Mouse (Mus musculus): ENCODE results near the gene Fam124a. TPM values are rescaled to one million over a fixed set of nuclear protein-coding genes. Genes with fewer than 3 reads are reported as not detected.
"Not testable (repeated sequence)": the region's sequence is repeated elsewhere in the genome, so short reads cannot be mapped to it uniquely, and the experiment has no call there.

The Fam124a gene
- polyA plus RNA-seq, 2 experiments, result 1.9 to 3.5 TPM

DNA sequence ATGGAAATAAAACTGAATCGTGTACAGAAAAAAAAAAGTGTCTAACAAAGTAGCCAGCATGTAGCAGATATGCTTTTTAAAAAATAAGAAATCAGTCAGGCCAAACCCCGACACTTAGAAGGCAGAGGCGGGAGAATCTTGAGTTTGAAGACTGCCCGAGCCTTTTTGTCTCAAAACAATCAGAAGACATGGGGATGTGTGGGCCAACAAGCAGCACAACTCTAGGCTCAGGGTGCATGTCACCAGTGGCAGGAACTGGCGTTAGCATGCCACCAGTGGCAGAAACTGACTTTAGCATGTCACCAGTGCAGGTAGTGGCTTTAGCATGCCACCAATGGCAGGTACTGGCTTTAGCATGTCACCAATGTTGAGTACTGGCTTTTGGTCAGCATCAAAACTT lies 84.0 kb downstream of the Fam124a start:
- TF ChIP-seq POLR2A (IDR thresholded peaks at IDR 0.05; ENCODE audit: borderline replicate concordance, extremely low read depth, insufficient read depth, insufficient read length), result no peak
- H3K36me3 ChIP-seq (ENCODE audit: control insufficient read depth, insufficient read depth, low read length), result no peaks in the 10 kb centered on the region
- no peak for DNase-seq (ENCODE audit: low spot score)
- H3K27me3 ChIP-seq (ENCODE audit: control insufficient read depth, insufficient read depth, low read length), result no peaks in the 10 kb centered on the region
- no peak overlapping the region for H3K27ac ChIP-seq (replicated peaks; ENCODE audit: low read depth, low read length)
- ATAC-seq (ENCODE audit: low FRiP score, low read depth), result no peak
- no peaks in the 10 kb centered on the region for H3K9me3 ChIP-seq (ENCODE audit: control insufficient read depth, low read length)
- H3K4me1 ChIP-seq (ENCODE audit: control insufficient read depth, insufficient read depth, low read length), result no peaks in the 10 kb centered on the region
- H3K9ac ChIP-seq (ENCODE audit: low read depth, low read length, severe bottlenecking), result no peak overlapping the region
- H3K4me3 ChIP-seq (replicated peaks; ENCODE audit: low read length), result no peak overlapping the region
- WGBS, result 89% methylated on average over 5 of the region's 5 CpGs
- H3K4me2 ChIP-seq (replicated peaks; ENCODE audit: low read depth, low read length, severe bottlenecking), result no peak overlapping the region

DNA sequence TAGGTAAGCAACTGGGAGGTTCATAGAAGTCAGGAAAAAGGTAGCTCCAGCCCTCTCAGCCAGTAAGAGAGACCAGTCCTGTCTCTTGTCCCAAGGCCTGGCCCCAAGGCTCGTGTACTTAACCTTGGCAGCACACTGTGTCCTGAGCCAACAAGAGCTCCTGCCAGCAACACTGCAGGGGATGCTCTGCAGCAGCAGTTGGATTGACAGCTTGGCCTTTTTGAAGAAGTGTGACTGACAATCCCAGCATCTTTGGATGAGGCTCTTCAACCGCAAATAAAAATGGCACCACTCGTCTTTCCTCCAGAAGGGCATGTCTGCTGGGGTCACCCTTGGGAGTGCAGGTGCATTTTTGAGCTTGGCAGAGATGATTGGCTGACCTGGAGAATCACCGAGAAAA lies 84.9 kb downstream of the Fam124a start:
- Histone ChIP-seq H3K9me3 (ENCODE audit: control insufficient read depth, low read length) (no peaks in the 10 kb centered on the region), H3K27ac (replicated peaks; ENCODE audit: low read depth, low read length) (no peak overlapping the region), H3K9ac (ENCODE audit: low read depth, low read length, severe bottlenecking) (no peak overlapping the region), H3K4me2 (replicated peaks; ENCODE audit: low read depth, low read length, severe bottlenecking) (no peak overlapping the region), H3K4me1 (ENCODE audit: control insufficient read depth, insufficient read depth, low read length) (no peaks in the 10 kb centered on the region), H3K36me3 (ENCODE audit: control insufficient read depth, insufficient read depth, low read length) (no peaks in the 10 kb centered on the region), H3K27me3 (ENCODE audit: control insufficient read depth, insufficient read depth, low read length) (no peaks in the 10 kb centered on the region), H3K4me3 (replicated peaks; ENCODE audit: low read length) (no peak overlapping the region)
- WGBS, result 58% methylated on average over 4 of the region's 4 CpGs
- DNase-seq (ENCODE audit: low spot score) (no peak), ATAC-seq (ENCODE audit: low FRiP score, low read depth) (no peak)
- no peak for TF ChIP-seq POLR2A (IDR thresholded peaks at IDR 0.05; ENCODE audit: borderline replicate concordance, extremely low read depth, insufficient read depth, insufficient read length)

DNA sequence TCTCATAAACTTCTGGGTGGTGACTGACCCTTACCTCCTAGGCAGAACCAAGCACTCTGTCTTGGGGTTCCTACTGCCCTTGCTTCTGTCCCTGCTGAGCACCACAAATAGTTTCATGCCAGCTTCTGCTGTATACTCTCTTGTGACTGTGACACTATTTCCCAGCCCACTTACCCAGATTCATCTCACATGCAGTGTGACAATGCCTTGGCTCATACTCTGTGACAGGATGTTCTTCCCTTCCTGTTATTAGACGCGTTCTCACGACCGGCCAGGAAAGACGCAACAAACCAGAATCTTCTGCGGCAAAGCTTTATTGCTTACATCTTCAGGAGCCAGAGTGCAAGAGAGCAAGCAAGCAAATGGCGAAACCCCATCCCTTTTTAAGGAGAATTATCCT lies 86.8 kb downstream of the Fam124a start:
- H3K27ac ChIP-seq (replicated peaks; ENCODE audit: low read depth, low read length); H3K4me1 ChIP-seq (ENCODE audit: control insufficient read depth, insufficient read depth, low read length); H3K9me3 ChIP-seq (ENCODE audit: control insufficient read depth, low read length); H3K4me2 ChIP-seq (replicated peaks; ENCODE audit: low read depth, low read length, severe bottlenecking); H3K9ac ChIP-seq (ENCODE audit: low read depth, low read length, severe bottlenecking); H3K27me3 ChIP-seq (ENCODE audit: control insufficient read depth, insufficient read depth, low read length); H3K36me3 ChIP-seq (ENCODE audit: control insufficient read depth, insufficient read depth, low read length); H3K4me3 ChIP-seq (replicated peaks; ENCODE audit: low read length); ATAC-seq (ENCODE audit: low FRiP score, low read depth); DNase-seq (ENCODE audit: low spot score): not testable (repeated sequence)
- 91% methylated on average over 6 of the region's 7 CpGs for WGBS

DNA sequence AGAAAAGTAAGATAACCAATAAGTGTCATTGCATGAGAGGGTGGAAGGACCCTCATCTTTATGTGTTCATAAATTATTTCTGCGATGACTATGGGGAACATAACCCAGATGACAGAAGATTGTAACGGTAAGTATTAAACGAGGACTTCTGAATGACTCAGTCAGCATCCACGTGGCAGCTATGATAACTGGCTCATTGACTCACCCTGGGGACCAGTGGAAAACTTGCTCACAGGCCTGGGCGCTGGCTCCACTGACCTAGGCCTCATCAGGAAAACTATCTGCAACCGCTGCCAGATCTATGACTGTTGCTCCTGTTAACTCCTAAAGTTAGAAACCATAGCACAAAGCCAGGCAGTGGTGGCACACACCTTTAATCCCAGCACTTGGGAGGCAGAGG lies 92.9 kb downstream of the Fam124a start:
- ATAC-seq (ENCODE audit: low FRiP score, low read depth), result no peak
- Histone ChIP-seq H3K36me3 (ENCODE audit: control insufficient read depth, insufficient read depth, low read length) (no peaks in the 10 kb centered on the region), H3K27ac (replicated peaks; ENCODE audit: low read depth, low read length) (no peak overlapping the region), H3K4me3 (replicated peaks; ENCODE audit: low read length) (no peak overlapping the region), H3K9ac (ENCODE audit: low read depth, low read length, severe bottlenecking) (no peak overlapping the region), H3K9me3 (ENCODE audit: control insufficient read depth, low read length) (no peaks in the 10 kb centered on the region), H3K27me3 (ENCODE audit: control insufficient read depth, insufficient read depth, low read length) (no peaks in the 10 kb centered on the region), H3K4me1 (ENCODE audit: control insufficient read depth, insufficient read depth, low read length) (no peaks in the 10 kb centered on the region), H3K4me2 (replicated peaks; ENCODE audit: low read depth, low read length, severe bottlenecking) (no peak overlapping the region)
- no peak for DNase-seq (ENCODE audit: low spot score)
- TF ChIP-seq POLR2A (IDR thresholded peaks at IDR 0.05; ENCODE audit: borderline replicate concordance, extremely low read depth, insufficient read depth, insufficient read length), result no peak
- 88% methylated on average over 6 of the region's 6 CpGs for WGBS

DNA sequence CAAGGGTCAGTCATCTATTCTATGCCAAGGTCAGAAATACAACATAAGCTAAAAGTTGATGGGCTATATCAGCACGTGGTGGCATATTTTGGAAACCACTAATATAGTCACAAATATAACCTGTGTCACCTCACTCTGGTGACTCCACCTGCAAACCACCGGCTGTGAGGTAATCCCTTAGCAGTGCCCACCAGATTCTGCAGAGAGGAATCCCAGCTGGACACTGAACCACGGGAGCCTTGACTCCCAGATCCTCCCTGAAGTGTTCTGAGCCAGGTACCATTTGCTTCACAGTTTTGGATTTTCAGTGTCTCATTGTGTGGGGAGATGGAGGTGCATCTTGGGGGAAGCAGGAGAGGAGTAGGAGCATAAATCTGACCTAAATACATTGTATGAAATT lies 94.8 kb downstream of the Fam124a start:
- Histone ChIP-seq H3K9me3 (ENCODE audit: control insufficient read depth, low read length) (no peaks in the 10 kb centered on the region), H3K36me3 (ENCODE audit: control insufficient read depth, insufficient read depth, low read length) (no peaks in the 10 kb centered on the region), H3K4me2 (replicated peaks; ENCODE audit: low read depth, low read length, severe bottlenecking) (no peak overlapping the region), H3K27me3 (ENCODE audit: control insufficient read depth, insufficient read depth, low read length) (no peaks in the 10 kb centered on the region), H3K4me1 (ENCODE audit: control insufficient read depth, insufficient read depth, low read length) (no peaks in the 10 kb centered on the region), H3K27ac (replicated peaks; ENCODE audit: low read depth, low read length) (no peak overlapping the region), H3K9ac (ENCODE audit: low read depth, low read length, severe bottlenecking) (no peak overlapping the region), H3K4me3 (replicated peaks; ENCODE audit: low read length) (no peak overlapping the region)
- ATAC-seq (ENCODE audit: low FRiP score, low read depth), result no peak
- TF ChIP-seq POLR2A (IDR thresholded peaks at IDR 0.05; ENCODE audit: borderline replicate concordance, extremely low read depth, insufficient read depth, insufficient read length), result no peak
- WGBS, result 59% methylated on average over 3 of the region's 3 CpGs
- DNase-seq (ENCODE audit: low spot score), result no peak

DNA sequence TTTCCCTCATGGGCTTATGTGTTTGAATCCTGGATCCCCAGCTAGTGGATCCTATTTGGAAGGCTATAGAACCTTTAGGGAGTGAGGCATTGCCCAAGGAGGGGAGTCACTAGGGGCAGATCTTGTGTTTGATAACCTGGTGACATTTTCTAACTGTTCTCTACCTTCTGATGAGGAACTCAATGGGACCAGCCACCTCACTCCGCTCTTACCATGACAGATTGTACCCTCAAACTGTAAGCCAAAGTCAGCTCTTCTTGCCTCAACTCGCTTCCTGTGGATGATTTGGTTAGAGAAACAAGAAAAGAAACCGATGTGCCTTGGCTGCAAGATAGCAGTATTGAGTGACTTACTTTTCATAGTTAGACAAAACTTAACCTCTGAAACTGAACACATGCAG lies 96.2 kb downstream of the Fam124a start:
- DNase-seq (ENCODE audit: low spot score) (no peak), ATAC-seq (ENCODE audit: low FRiP score, low read depth) (no peak)
- H3K27ac ChIP-seq (replicated peaks; ENCODE audit: low read depth, low read length), result no peak overlapping the region
- no peak overlapping the region for H3K4me3 ChIP-seq (replicated peaks; ENCODE audit: low read length)
- no peaks in the 10 kb centered on the region for H3K27me3 ChIP-seq (ENCODE audit: control insufficient read depth, insufficient read depth, low read length)
- TF ChIP-seq POLR2A (IDR thresholded peaks at IDR 0.05; ENCODE audit: borderline replicate concordance, extremely low read depth, insufficient read depth, insufficient read length), result no peak
- 89% methylated on average over 3 of the region's 3 CpGs for WGBS
- no peak overlapping the region for H3K9ac ChIP-seq (ENCODE audit: low read depth, low read length, severe bottlenecking)
- no peaks in the 10 kb centered on the region for H3K36me3 ChIP-seq (ENCODE audit: control insufficient read depth, insufficient read depth, low read length)
- H3K9me3 ChIP-seq (ENCODE audit: control insufficient read depth, low read length), result no peaks in the 10 kb centered on the region
- H3K4me1 ChIP-seq (ENCODE audit: control insufficient read depth, insufficient read depth, low read length), result no peaks in the 10 kb centered on the region
- no peak overlapping the region for H3K4me2 ChIP-seq (replicated peaks; ENCODE audit: low read depth, low read length, severe bottlenecking)
